Mouse (Mus musculus): ENCODE data around the gene Plekha4. TPM values are rescaled to one million over a fixed set of nuclear protein-coding genes. Genes with fewer than 3 reads are reported as not detected.

Gene Plekha4
- polyA plus RNA-seq, 1 experiment from 2014 or later, result 1.1 TPM

DNA sequence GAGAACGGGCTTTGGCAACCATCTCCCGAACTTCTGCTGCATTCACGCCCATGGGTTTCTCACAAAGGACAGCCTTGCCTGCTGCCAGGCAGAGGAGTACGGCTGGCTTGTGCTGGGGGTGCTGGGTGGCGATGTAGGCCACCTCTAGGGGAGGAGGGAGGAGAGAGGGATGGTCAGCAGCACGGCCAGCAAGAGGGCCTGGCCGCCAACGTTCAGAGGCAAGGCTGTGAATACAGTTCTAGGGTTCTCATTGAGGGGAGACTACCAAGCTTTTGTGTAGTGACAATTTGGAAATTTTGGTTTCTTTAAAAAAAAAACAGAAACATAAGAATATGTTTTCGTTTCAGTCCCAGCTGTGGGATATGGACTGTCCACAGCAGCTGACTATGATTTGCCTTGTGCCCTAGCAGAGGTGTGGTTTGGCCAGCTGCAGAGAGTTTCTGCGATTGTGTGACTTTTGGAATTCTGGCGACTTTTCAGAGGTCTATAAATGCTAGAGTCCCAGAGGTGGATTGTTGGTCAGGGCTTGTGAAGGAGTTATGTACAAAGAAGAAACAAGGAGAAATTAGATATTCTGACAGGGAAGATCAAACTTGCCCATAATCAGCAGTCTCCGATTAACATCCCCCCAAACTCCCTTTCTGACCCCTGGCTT lies 39.2 kb upstream of the Plekha4 start, which contains the start of gene Gm45808:
Gene Gm45808 (minus strand): TSS at position 51 of the 655 bp plus-strand sequence.
- H3K4me2 ChIP-seq, result no peak within 1 kb of the TSS
- no peak for ATAC-seq (replicated peaks; ENCODE audit: insufficient number of reproducible peaks, low FRiP score, low TSS enrichment)

DNA sequence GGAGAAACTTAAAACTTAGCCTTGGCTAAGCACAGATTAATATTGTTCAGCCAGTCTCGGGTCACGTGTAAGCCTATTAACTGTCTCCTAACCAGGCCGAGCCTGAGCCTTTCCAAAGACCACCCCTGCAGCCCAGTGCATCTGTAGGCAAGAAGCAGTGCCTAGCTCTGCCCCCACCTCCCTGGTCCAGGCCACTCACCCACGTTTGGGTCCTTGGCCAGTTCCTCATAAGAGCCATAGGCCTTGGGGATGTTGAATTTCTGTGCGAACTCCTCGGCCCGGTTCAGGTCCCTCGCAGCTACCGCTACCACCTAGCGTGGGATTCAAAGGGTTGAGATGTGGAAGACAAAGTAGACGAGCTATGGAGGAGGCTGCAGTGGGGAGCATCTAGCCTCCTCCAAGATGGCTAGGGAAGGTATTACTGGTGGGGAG lies 38.3 kb upstream of the Plekha4 start:
- H3K4me1 ChIP-seq (ENCODE audit: control insufficient read depth, insufficient read depth, low read length), result 0 out of 2 replicates have a peak, but pooled peaks cover 3% of the 10 kb centered on the region
- WGBS (ENCODE audit: insufficient replicate concordance), result 29% methylated on average over 11 of the region's 11 CpGs
- peak overlapping the region; percentile 55 for H3K4me3 ChIP-seq (ENCODE audit: low read depth, low read length)
- peak overlapping the region; percentile 80 for H3K9ac ChIP-seq (ENCODE audit: low read depth, low read length)
- no peaks in the 10 kb centered on the region for H3K9me3 ChIP-seq (replicated peaks; ENCODE audit: control insufficient read depth, low read length)
- no peak for ATAC-seq (replicated peaks; ENCODE audit: insufficient number of reproducible peaks, low FRiP score, low TSS enrichment)
- peak overlapping the region; percentile 54; the same call in 1 of the 2 replicates for H3K27ac ChIP-seq (ENCODE audit: low read depth, low read length)
- peaks cover 5% of the 10 kb centered on the region; the same call in 1 of the 2 replicates for H3K36me3 ChIP-seq (ENCODE audit: control insufficient read depth, insufficient read depth, low read length)
- no peaks in the 10 kb centered on the region for H3K27me3 ChIP-seq (ENCODE audit: control insufficient read depth, insufficient read depth, low read length)
- peak overlapping the region; percentile 76 for H3K4me2 ChIP-seq

More for the DNA sequence above, 39.2 kb upstream of the Plekha4 start, which contains the start of gene Gm45808:
- H3K27ac ChIP-seq (ENCODE audit: low read depth, low read length), result no peak within 1 kb of the TSS
- H3K9ac ChIP-seq (ENCODE audit: low read depth, low read length), result no peak within 1 kb of the TSS
- no peaks in the 10 kb centered on the region for H3K27me3 ChIP-seq (ENCODE audit: control insufficient read depth, insufficient read depth, low read length)
- no peak within 1 kb of the TSS for H3K4me3 ChIP-seq (ENCODE audit: low read depth, low read length)
- no peaks in the 10 kb centered on the region for H3K36me3 ChIP-seq (ENCODE audit: control insufficient read depth, insufficient read depth, low read length)
- 79% methylated on average over 12 of the region's 12 CpGs for WGBS (ENCODE audit: insufficient replicate concordance)
- H3K4me1 ChIP-seq (ENCODE audit: control insufficient read depth, insufficient read depth, low read length), result 0 out of 2 replicates have a peak, but pooled peaks cover 3% of the 10 kb centered on the region
- no peaks in the 10 kb centered on the region for H3K9me3 ChIP-seq (replicated peaks; ENCODE audit: control insufficient read depth, low read length)

DNA sequence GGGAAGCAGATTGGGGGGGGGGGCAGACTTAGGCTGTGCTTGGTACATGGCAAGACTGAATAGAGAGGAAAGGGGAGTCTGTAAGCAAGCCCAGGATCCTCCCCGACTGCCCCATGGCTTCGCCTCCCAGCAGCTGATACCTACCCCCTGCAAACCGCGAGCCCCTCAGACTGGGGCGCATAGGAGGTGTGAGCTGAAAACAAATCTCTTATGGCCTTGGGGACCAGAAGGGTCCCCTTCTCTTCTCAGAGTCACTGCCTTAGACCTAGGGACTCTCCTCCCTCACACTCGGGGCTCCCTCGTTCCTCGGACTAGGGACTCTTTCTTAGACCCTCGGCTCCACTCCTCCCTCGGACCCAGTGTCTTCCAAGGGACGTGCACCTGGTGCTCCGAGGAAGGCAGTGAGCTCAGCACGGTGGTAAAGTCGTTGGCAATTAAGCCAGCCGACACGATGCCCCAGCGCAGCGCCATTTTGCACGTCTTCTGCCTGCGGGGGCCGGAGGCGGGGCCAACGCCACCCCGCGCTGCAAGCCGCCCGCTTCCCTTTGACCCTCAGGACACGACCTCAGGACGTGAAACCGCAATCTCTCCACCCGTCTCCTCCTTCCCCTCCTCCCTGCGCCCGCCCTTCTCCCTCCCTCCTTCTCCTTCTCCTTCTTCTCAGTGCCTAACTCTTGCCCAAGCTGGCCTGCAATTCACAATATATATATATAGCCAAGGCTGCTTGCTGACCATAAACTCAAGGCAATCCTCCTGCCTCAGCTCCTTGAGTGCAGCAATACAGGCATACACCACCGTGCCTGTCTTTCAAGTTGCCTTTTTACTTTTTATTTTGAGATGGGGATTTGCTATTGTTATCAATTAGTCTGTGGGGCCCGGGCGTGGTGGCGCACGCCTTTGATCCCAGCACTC lies 37.6 kb upstream of the Plekha4 start, which contains the start of gene Dhdh:
Gene Dhdh (minus strand): TSS at position 513 of the 912 bp plus-strand sequence.
- Histone ChIP-seq H3K27me3 (ENCODE audit: control insufficient read depth, insufficient read depth, low read length) (no peaks in the 10 kb centered on the region), H3K36me3 (ENCODE audit: control insufficient read depth, insufficient read depth, low read length) (peaks cover 8% of the 10 kb centered on the region; the same call in 1 of the 2 replicates), H3K4me2 (peak within 1 kb of the TSS; percentile 76), H3K9me3 (replicated peaks; ENCODE audit: control insufficient read depth, low read length) (no peaks in the 10 kb centered on the region), H3K9ac (ENCODE audit: low read depth, low read length) (peak within 1 kb of the TSS; percentile 80), H3K4me1 (ENCODE audit: control insufficient read depth, insufficient read depth, low read length) (0 out of 2 replicates have a peak, but pooled peaks cover 3% of the 10 kb centered on the region), H3K27ac (ENCODE audit: low read depth, low read length) (peak within 1 kb of the TSS; percentile 57; the same call in 1 of the 2 replicates), H3K4me3 (ENCODE audit: low read depth, low read length) (peak within 1 kb of the TSS; percentile 55)
- WGBS (ENCODE audit: insufficient replicate concordance), result 6% methylated on average over 38 of the region's 38 CpGs
- ATAC-seq (replicated peaks; ENCODE audit: insufficient number of reproducible peaks, low FRiP score, low TSS enrichment), result peak; percentile 31

- no peaks in the 10 kb centered on the region for H3K27me3 ChIP-seq (ENCODE audit: control insufficient read depth, insufficient read depth, low read length)
- H3K4me1 ChIP-seq (ENCODE audit: control insufficient read depth, insufficient read depth, low read length), result 0 out of 2 replicates have a peak, but pooled peaks cover 3% of the 10 kb centered on the region
- ATAC-seq (replicated peaks; ENCODE audit: insufficient number of reproducible peaks, low FRiP score, low TSS enrichment), result no peak
- peaks cover 17% of the 10 kb centered on the region for H3K36me3 ChIP-seq (ENCODE audit: control insufficient read depth, insufficient read depth, low read length)
- no peaks in the 10 kb centered on the region for H3K9me3 ChIP-seq (replicated peaks; ENCODE audit: control insufficient read depth, low read length)
- H3K27ac ChIP-seq (ENCODE audit: low read depth, low read length), result no peak overlapping the region
- H3K4me2 ChIP-seq, result 0 out of 2 replicates have a peak overlapping the region, but pooled peaks have one; percentile 76
- WGBS (ENCODE audit: insufficient replicate concordance), result 55% methylated on average over 7 of the region's 7 CpGs
- no peak overlapping the region for H3K9ac ChIP-seq (ENCODE audit: low read depth, low read length)
- H3K4me3 ChIP-seq (ENCODE audit: low read depth, low read length), result no peak overlapping the region
Observed at GRCm38 (mm10) chr7:45489578-45489977, 36.6 kb upstream of the Plekha4 start.

DNA sequence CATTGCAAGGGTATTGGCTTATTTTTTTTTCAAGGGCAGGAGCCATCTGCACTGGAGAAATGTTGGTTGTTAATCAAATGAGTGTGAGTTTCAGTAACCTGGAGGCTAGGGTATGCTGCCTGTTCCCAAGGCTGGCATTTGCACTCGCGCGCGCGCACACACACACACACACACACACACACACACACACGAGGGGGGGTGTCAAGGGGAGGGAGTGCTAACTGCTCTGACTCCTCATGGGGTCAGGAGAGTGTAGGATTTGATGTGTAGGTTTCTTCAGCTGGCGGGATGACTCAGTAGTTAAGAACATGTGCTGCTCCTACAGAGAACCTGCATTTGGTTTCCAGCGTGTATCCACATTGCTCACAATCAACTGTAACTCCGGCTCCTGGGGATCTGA lies 35.3 kb upstream of the Plekha4 start:
- 0 out of 2 replicates have a peak, but pooled peaks have one; percentile 12 for ATAC-seq (replicated peaks; ENCODE audit: insufficient number of reproducible peaks, low FRiP score, low TSS enrichment)
- Histone ChIP-seq H3K4me1 (ENCODE audit: control insufficient read depth, insufficient read depth, low read length) (0 out of 2 replicates have a peak, but pooled peaks cover 3% of the 10 kb centered on the region), H3K9ac (ENCODE audit: low read depth, low read length) (no peak overlapping the region), H3K27me3 (ENCODE audit: control insufficient read depth, insufficient read depth, low read length) (no peaks in the 10 kb centered on the region), H3K27ac (ENCODE audit: low read depth, low read length) (no peak overlapping the region), H3K4me2 (peak overlapping the region; percentile 27), H3K9me3 (replicated peaks; ENCODE audit: control insufficient read depth, low read length) (no peaks in the 10 kb centered on the region), H3K36me3 (ENCODE audit: control insufficient read depth, insufficient read depth, low read length) (peaks cover 27% of the 10 kb centered on the region), H3K4me3 (ENCODE audit: low read depth, low read length) (no peak overlapping the region)
- WGBS (ENCODE audit: insufficient replicate concordance), result 40% methylated on average over 9 of the region's 9 CpGs

DNA sequence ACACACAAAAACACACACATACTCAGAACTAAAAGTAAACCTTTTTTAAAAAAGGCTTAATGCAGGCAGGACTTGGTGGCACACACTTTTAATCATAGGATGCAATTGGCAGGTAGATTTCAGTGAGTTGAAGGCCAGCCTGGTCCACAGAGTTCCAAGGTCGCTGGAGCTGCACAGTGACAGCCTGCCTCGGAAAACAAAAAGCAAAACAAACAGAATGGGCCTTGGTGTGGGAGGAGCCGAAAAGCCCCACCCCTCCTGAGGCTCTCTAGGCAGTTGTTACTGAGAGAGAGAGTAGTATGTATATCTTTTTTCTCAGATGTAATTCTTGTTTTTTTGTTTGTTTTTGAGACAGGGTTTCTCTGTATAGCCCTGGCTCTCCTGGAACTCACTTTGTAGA lies 34.9 kb upstream of the Plekha4 start:
- Histone ChIP-seq H3K27ac (ENCODE audit: low read depth, low read length) (no peak overlapping the region), H3K36me3 (ENCODE audit: control insufficient read depth, insufficient read depth, low read length) (peaks cover 27% of the 10 kb centered on the region), H3K27me3 (ENCODE audit: control insufficient read depth, insufficient read depth, low read length) (no peaks in the 10 kb centered on the region), H3K4me1 (ENCODE audit: control insufficient read depth, insufficient read depth, low read length) (0 out of 2 replicates have a peak, but pooled peaks cover 3% of the 10 kb centered on the region), H3K9me3 (replicated peaks; ENCODE audit: control insufficient read depth, low read length) (no peaks in the 10 kb centered on the region), H3K4me2 (peak overlapping the region; percentile 27), H3K4me3 (ENCODE audit: low read depth, low read length) (no peak overlapping the region), H3K9ac (ENCODE audit: low read depth, low read length) (no peak overlapping the region)
- no peak for ATAC-seq (replicated peaks; ENCODE audit: insufficient number of reproducible peaks, low FRiP score, low TSS enrichment)
- 26% methylated on average over 3 of the region's 3 CpGs for WGBS (ENCODE audit: insufficient replicate concordance)

- Histone ChIP-seq H3K27ac (ENCODE audit: low read depth, low read length) (no peak overlapping the region), H3K36me3 (ENCODE audit: control insufficient read depth, insufficient read depth, low read length) (peaks cover 27% of the 10 kb centered on the region)
Observed at GRCm38 (mm10) chr7:45492225-45492844, 33.8 kb upstream of the Plekha4 start.

DNA sequence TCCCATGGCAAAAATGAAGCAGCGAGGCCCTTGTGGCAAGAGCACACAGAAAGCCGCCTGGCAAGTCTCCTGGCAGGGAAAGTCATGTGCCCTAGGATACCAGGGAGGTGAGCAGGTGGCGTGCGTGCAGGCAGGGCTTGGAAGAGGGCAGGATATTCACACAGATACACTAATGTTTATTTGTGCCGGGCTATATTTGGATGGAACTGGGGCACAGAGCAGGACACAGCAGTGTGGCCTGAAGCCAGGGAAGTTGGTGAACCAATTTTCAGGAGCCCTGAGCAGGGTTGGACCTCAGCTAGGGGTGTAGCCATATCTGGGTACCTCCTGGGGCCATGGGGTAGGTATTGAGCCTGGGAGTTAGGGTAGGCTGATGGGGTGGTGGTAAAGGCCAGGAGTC lies 33.2 kb upstream of the Plekha4 start:
- Histone ChIP-seq H3K36me3 (ENCODE audit: control insufficient read depth, insufficient read depth, low read length) (peaks cover 29% of the 10 kb centered on the region), H3K4me3 (ENCODE audit: low read depth, low read length) (no peak overlapping the region), H3K4me2 (no peak overlapping the region), H3K9ac (ENCODE audit: low read depth, low read length) (no peak overlapping the region), H3K4me1 (ENCODE audit: control insufficient read depth, insufficient read depth, low read length) (0 out of 2 replicates have a peak, but pooled peaks cover 3% of the 10 kb centered on the region), H3K27me3 (ENCODE audit: control insufficient read depth, insufficient read depth, low read length) (no peaks in the 10 kb centered on the region), H3K27ac (ENCODE audit: low read depth, low read length) (no peak overlapping the region), H3K9me3 (replicated peaks; ENCODE audit: control insufficient read depth, low read length) (no peaks in the 10 kb centered on the region)
- WGBS (ENCODE audit: insufficient replicate concordance), result 88% methylated on average over 5 of the region's 5 CpGs
- ATAC-seq (replicated peaks; ENCODE audit: insufficient number of reproducible peaks, low FRiP score, low TSS enrichment), result no peak

More at GRCm38 (mm10) chr7:45492225-45492844, 33.8 kb upstream of the Plekha4 start:
- Histone ChIP-seq H3K9ac (ENCODE audit: low read depth, low read length) (no peak overlapping the region), H3K4me1 (ENCODE audit: control insufficient read depth, insufficient read depth, low read length) (0 out of 2 replicates have a peak, but pooled peaks cover 3% of the 10 kb centered on the region), H3K9me3 (replicated peaks; ENCODE audit: control insufficient read depth, low read length) (no peaks in the 10 kb centered on the region), H3K27me3 (ENCODE audit: control insufficient read depth, insufficient read depth, low read length) (no peaks in the 10 kb centered on the region), H3K4me2 (no peak overlapping the region), H3K4me3 (ENCODE audit: low read depth, low read length) (no peak overlapping the region)
- ATAC-seq (replicated peaks; ENCODE audit: insufficient number of reproducible peaks, low FRiP score, low TSS enrichment), result no peak
- 91% methylated on average over 8 of the region's 8 CpGs for WGBS (ENCODE audit: insufficient replicate concordance)
